Mouse (Mus musculus) midbrain, embryonic 14.5 days (tissue): ENCODE data around the gene Pou5f1. TPM values are rescaled to one million over a fixed set of nuclear protein-coding genes. Genes with fewer than 3 reads are reported as not detected.
A peak's percentile ranks its signal among the peaks of the same experiment; 100 is the strongest.
"Not testable (repeated sequence)": the region's sequence is repeated elsewhere in the genome, so short reads cannot be mapped to it uniquely, and the experiment has no call there.

Experiments
- ATAC-seq: fragments of 200-750 bp; cut with Nextera tagmentation; 2 replicates; pipeline ENCODE4 v1.8.0; 2017; ENCODE audit warnings: moderate number of reproducible peaks, moderate library complexity; ENCODE audit not compliant: low FRiP score, low TSS enrichment
- DNase-seq: peaks from one replicate; pipeline ENCODE4 v3.0.0-alpha.2; 2015
- H3K27ac ChIP-seq: fragments of 300-500 bp; sonication (generic); replicated peaks from 2 replicates; pipeline ENCODE4 v1.5.1; 2014; ENCODE audit warnings: mild to moderate bottlenecking, low read depth, low read length, moderate library complexity
- H3K27me3 ChIP-seq: fragments of 300-500 bp; sonication (generic); 2 replicates; pipeline ENCODE4 v1.6.1; 2014; ENCODE audit warnings: low read length, control low read depth, mixed read lengths; ENCODE audit not compliant: control insufficient read depth, insufficient read depth
- H3K36me3 ChIP-seq: fragments of 300-500 bp; sonication (generic); 2 replicates; pipeline ENCODE4 v1.6.1; 2014; ENCODE audit warnings: low read length, control low read depth; ENCODE audit not compliant: control insufficient read depth, insufficient read depth
- H3K4me1 ChIP-seq: fragments of 300-500 bp; sonication (generic); 2 replicates; pipeline ENCODE4 v1.6.1; 2014; ENCODE audit warnings: mild to moderate bottlenecking, antibody characterized with exemption, low read length, control low read depth; ENCODE audit not compliant: control insufficient read depth, insufficient read depth
- H3K4me2 ChIP-seq: fragments of 300-500 bp; sonication (generic); 2 replicates; pipeline ENCODE4 v1.6.1; 2014; ENCODE audit warnings: mild to moderate bottlenecking, low read length, moderate library complexity
- H3K4me3 ChIP-seq: fragments of 300-500 bp; sonication (generic); replicated peaks from 2 replicates; pipeline ENCODE4 v1.5.1; 2014; ENCODE audit warnings: low read depth, low read length
- H3K9ac ChIP-seq: fragments of 300-500 bp; sonication (generic); replicated peaks from 2 replicates; pipeline ENCODE4 v1.6.1; 2014; ENCODE audit warnings: mild to moderate bottlenecking, low read length, moderate library complexity
- H3K9me3 ChIP-seq: fragments of 300-500 bp; sonication (generic); 2 replicates; pipeline ENCODE4 v1.6.1; 2016; ENCODE audit warnings: low read length, control low read depth, mixed read lengths; ENCODE audit not compliant: control insufficient read depth
- WGBS: fragments of 180-500 bp; shearing (Covaris S2); extraction: QIAGEN DNeasy Blood & Tissue Kit; methylation state at CpG from one replicate; pipeline ENCODE4 v1.1.7; 2014; 5-methylcytosine and 5-hydroxymethylcytosine counted together
- polyA plus RNA-seq: library from polyadenylated mRNA; unstranded; fragments of >200 nt; fragmentation: Nextera tagmentation; extraction: Ambion mirVana; gene quantifications from 2 replicates; pipeline ENCODE4 v1.2.1, GENCODE M21; 2014

The Pou5f1 gene
- polyA plus RNA-seq, 1 experiment from 2014 or later = not detected

DNA sequence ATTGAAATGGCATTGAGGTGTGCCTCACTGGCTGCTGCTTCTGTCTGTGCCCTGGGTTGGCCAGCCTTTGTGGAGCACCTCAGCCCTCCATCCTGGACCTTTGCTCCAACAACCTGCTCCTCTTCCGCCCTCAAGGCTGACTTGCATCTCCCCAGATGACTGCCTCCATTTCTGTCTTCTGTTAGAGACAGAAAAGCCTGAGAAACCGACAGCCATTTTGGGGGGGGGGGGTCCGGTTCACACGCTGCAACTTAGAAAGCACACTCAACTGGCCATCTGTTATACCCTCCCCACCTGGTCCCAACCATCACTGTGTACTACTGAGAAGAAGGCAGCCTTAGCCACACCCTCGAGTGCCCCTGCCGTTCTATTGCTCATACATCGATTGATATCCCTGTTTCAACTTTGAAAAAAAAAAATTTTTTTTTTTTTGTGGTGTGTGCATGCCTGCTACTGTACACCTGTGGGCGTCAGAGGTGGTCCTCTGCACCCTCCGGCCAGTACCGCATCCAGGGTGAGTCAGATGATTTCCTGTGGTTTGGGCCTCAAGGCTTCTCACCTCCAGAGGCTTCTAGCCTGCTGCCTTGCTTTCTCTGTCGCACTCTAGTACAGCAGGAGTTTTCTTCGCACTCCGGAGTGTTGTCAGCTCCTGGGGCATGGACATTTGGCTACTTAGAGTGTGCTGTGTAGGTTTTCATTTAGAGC lies 1.9 kb downstream of the Pou5f1 start:
- no peak overlapping the region for H3K9ac ChIP-seq
- no peak overlapping the region for H3K27ac ChIP-seq
- H3K9me3 ChIP-seq = no peaks in the 10 kb centered on the region
- peaks cover 22% of the 10 kb centered on the region for H3K27me3 ChIP-seq
- no peak for ATAC-seq
- no peaks in the 10 kb centered on the region for H3K4me1 ChIP-seq
- no peak overlapping the region for H3K4me3 ChIP-seq
- H3K4me2 ChIP-seq = no peak overlapping the region
- DNase-seq = no peak
- WGBS = 28% methylated on average over 13 of the region's 13 CpGs
- no peaks in the 10 kb centered on the region for H3K36me3 ChIP-seq

DNA sequence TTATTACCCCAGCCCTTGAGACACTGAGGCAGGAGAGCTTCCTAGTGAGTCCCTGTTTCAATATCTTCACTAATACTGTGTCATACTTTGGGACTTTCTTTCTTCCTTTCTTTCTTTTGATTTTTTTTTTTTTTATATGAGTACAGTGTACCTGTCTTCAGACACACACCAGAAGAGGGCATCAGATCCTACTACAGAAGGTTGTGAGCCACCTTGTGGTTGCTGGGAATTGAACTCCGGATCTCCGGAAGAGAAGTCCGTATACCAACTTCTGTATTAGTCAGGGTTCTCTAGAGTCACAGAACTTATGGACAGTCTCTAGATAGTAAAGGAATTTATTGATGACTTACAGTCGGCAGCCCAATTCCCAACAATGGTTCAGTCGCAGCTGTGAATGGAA lies 2.5 kb downstream of the Pou5f1 start:
- WGBS = 52% methylated on average over 4 of the region's 5 CpGs
- not testable (repeated sequence) for H3K27ac ChIP-seq, H3K4me1 ChIP-seq, H3K36me3 ChIP-seq, H3K9ac ChIP-seq, H3K4me2 ChIP-seq, H3K9me3 ChIP-seq, H3K4me3 ChIP-seq, DNase-seq, ATAC-seq
- H3K27me3 ChIP-seq = peaks cover 22% of the 10 kb centered on the region

- no peak overlapping the region for H3K4me2 ChIP-seq
- H3K27me3 ChIP-seq = peaks cover 22% of the 10 kb centered on the region
- DNase-seq = peak; percentile 60
- WGBS = 34% methylated on average over 8 of the region's 8 CpGs
- H3K4me3 ChIP-seq = no peak overlapping the region
- H3K9ac ChIP-seq = no peak overlapping the region
- no peaks in the 10 kb centered on the region for H3K4me1 ChIP-seq
- H3K36me3 ChIP-seq = no peaks in the 10 kb centered on the region
- no peak overlapping the region for H3K27ac ChIP-seq
- no peak for ATAC-seq
- H3K9me3 ChIP-seq = no peaks in the 10 kb centered on the region
These were observed 3.5 kb downstream of the Pou5f1 start for GRCm38 (mm10) chr17:35509284-35509683.

- peaks cover 2% of the 10 kb centered on the region for H3K27me3 ChIP-seq
- H3K4me3 ChIP-seq = no peak overlapping the region
- peaks cover 14% of the 10 kb centered on the region for H3K4me1 ChIP-seq
- no peak overlapping the region for H3K9ac ChIP-seq
- H3K4me2 ChIP-seq = no peak overlapping the region
- 96% methylated on average over 7 of the region's 7 CpGs for WGBS
- ATAC-seq (no peak), DNase-seq (peak; percentile 48)
- no peak overlapping the region for H3K27ac ChIP-seq
- no peaks in the 10 kb centered on the region for H3K9me3 ChIP-seq
- H3K36me3 ChIP-seq = no peaks in the 10 kb centered on the region
These were observed 7.3 kb downstream of the Pou5f1 start for GRCm38 (mm10) chr17:35512916-35513626.

GRCm38 (mm10) chr17:35513886-35514285 lies 8.1 kb downstream of the Pou5f1 start:
- no peak overlapping the region for H3K27ac ChIP-seq
- H3K27me3 ChIP-seq = no peaks in the 10 kb centered on the region; the same call in 1 of the 2 replicates
- ATAC-seq (no peak), DNase-seq (peak; percentile 77)
- no peak overlapping the region for H3K9ac ChIP-seq
- no peak overlapping the region for H3K4me3 ChIP-seq
- no peaks in the 10 kb centered on the region for H3K9me3 ChIP-seq
- no peaks in the 10 kb centered on the region for H3K36me3 ChIP-seq
- 10% methylated on average over 2 of the region's 2 CpGs for WGBS
- H3K4me1 ChIP-seq = peaks cover 14% of the 10 kb centered on the region
- no peak overlapping the region for H3K4me2 ChIP-seq

DNA sequence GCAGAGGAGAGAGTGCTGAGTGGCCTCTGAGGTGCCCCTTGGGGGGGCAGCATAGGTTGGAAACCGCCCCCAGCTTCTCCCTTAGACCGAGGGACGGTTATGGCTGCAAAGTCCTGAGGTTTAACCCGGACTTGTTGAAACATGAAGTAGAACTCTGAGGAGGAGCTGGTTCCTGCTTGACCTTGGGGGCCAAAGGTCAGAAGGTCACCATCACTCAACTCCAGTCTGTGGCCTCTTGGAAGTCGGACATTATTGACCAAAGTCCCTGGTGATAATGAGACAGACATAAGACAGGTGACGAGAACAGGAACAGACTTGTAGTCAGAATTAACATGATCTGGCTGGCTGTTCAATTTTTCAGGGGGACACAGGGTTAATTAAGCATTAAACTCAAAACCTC lies 8.9 kb downstream of the Pou5f1 start:
- no peak overlapping the region for H3K9ac ChIP-seq
- peaks cover 14% of the 10 kb centered on the region for H3K4me1 ChIP-seq
- WGBS = 50% methylated on average over 6 of the region's 6 CpGs
- ATAC-seq (no peak), DNase-seq (no peak)
- H3K9me3 ChIP-seq = no peaks in the 10 kb centered on the region
- no peaks in the 10 kb centered on the region; the same call in 1 of the 2 replicates for H3K27me3 ChIP-seq
- no peak overlapping the region for H3K27ac ChIP-seq
- H3K4me3 ChIP-seq = no peak overlapping the region
- no peaks in the 10 kb centered on the region for H3K36me3 ChIP-seq
- H3K4me2 ChIP-seq = peak overlapping the region; percentile 75

- Histone ChIP-seq H3K27me3 (no peaks in the 10 kb centered on the region; the same call in 1 of the 2 replicates), H3K9ac (peak overlapping the region; percentile 45), H3K27ac (no peak overlapping the region), H3K4me1 (peaks cover 14% of the 10 kb centered on the region), H3K36me3 (no peaks in the 10 kb centered on the region), H3K4me2 (peak overlapping the region; percentile 75), H3K4me3 (peak overlapping the region; percentile 50), H3K9me3 (no peaks in the 10 kb centered on the region)
- peak; percentile 52 for DNase-seq
- 7% methylated on average over 25 of the region's 25 CpGs for WGBS
- peak; percentile 24; the same call in 1 of the 2 replicates for ATAC-seq
These were observed 10.3 kb downstream of the Pou5f1 start for GRCm38 (mm10) chr17:35515911-35516640.

- 1% methylated on average over 67 of the region's 67 CpGs for WGBS
- ATAC-seq (peak; percentile 94), DNase-seq (peak; percentile 97)
- Histone ChIP-seq H3K4me1 (peaks cover 14% of the 10 kb centered on the region), H3K9ac (peak within 1 kb of the TSS; percentile 45), H3K36me3 (no peaks in the 10 kb centered on the region), H3K4me2 (peak within 1 kb of the TSS; percentile 75), H3K4me3 (peak within 1 kb of the TSS; percentile 50), H3K27ac (no peak within 1 kb of the TSS), H3K27me3 (no peaks in the 10 kb centered on the region; the same call in 1 of the 2 replicates), H3K9me3 (no peaks in the 10 kb centered on the region)
These were observed 11.1 kb downstream of the Pou5f1 start, which contains the start of the genes Tcf19 and Cchcr1 for GRCm38 (mm10) chr17:35516652-35517500. Gene Tcf19 (minus strand): TSS chr17:35516824. Gene Cchcr1 (plus strand): TSS chr17:35517100.
